Mouse (Mus musculus) liver, embryonic 13.5 days (tissue): ENCODE measurements at regions not wholly inside any gene's neighbourhood (a gene's known extent, or its start where the extent isn't known, plus 50 kb on each side); places are given as distances from the start of the nearest gene placed in this dataset.

Experiments used
- ATAC-seq: fragments of 200-750 bp; cut with Nextera tagmentation; 2 replicates; pipeline ENCODE4 v1.8.0; 2017; ENCODE audit warnings: low read depth, mild to moderate bottlenecking, moderate number of reproducible peaks, moderate library complexity
- DNase-seq: peaks from one replicate; pipeline ENCODE4 v3.0.0; 2022
- H3K27ac ChIP-seq: fragments of 300-500 bp; sonication (generic); 2 replicates; pipeline ENCODE4 v1.5.1; 2015; ENCODE audit warnings: moderate library complexity, mild to moderate bottlenecking, inconsistent platforms
- H3K27me3 ChIP-seq: fragments of 300-500 bp; sonication (generic); 2 replicates; pipeline ENCODE4 v1.6.1; 2015; ENCODE audit warnings: mild to moderate bottlenecking, inconsistent platforms
- H3K36me3 ChIP-seq: fragments of 300-500 bp; sonication (generic); 2 replicates; pipeline ENCODE4 v1.6.1; 2015; ENCODE audit warnings: mild to moderate bottlenecking, inconsistent platforms
- H3K4me1 ChIP-seq: fragments of 300-500 bp; sonication (generic); replicated peaks from 2 replicates; pipeline ENCODE4 v1.6.1; 2015; ENCODE audit warnings: inconsistent platforms
- H3K4me2 ChIP-seq: fragments of 300-500 bp; sonication (generic); 2 replicates; pipeline ENCODE4 v1.6.1; 2015; ENCODE audit warnings: inconsistent platforms, mild to moderate bottlenecking, moderate library complexity
- H3K4me3 ChIP-seq: fragments of 300-500 bp; sonication (generic); replicated peaks from 2 replicates; pipeline ENCODE4 v1.5.1; 2015; ENCODE audit warnings: mild to moderate bottlenecking, inconsistent platforms
- H3K9ac ChIP-seq: fragments of 300-500 bp; sonication (generic); 2 replicates; pipeline ENCODE4 v1.6.1; 2015; ENCODE audit warnings: mild to moderate bottlenecking, inconsistent platforms
- H3K9me3 ChIP-seq: fragments of 300-500 bp; sonication (generic); replicated peaks from 2 replicates; pipeline ENCODE4 v1.6.1; 2016; ENCODE audit warnings: inconsistent platforms
- WGBS: fragments of 180-500 bp; shearing (Covaris S2); methylation state at CpG from one replicate; pipeline ENCODE4 v1.1.7; 2015; ENCODE audit not compliant: insufficient replicate concordance; 5-methylcytosine and 5-hydroxymethylcytosine counted together

GRCm38 (mm10) chr3:21806494-21807157, 269.8 kb upstream of the Tbl1xr1 start:
- Histone ChIP-seq H3K9me3 (no peaks in the 10 kb centered on the region), H3K36me3 (no peaks in the 10 kb centered on the region), H3K4me2 (no peak overlapping the region), H3K4me3 (no peak overlapping the region), H3K27me3 (no peaks in the 10 kb centered on the region), H3K9ac (no peak overlapping the region), H3K4me1 (no peaks in the 10 kb centered on the region), H3K27ac (no peak overlapping the region)
- WGBS = 41% methylated on average over 2 of the region's 2 CpGs
- ATAC-seq = no peak
- no peak for DNase-seq

- Histone ChIP-seq H3K4me3 (no peak overlapping the region), H3K36me3 (no peaks in the 10 kb centered on the region), H3K9ac (no peak overlapping the region), H3K4me2 (no peak overlapping the region), H3K27me3 (no peaks in the 10 kb centered on the region), H3K9me3 (no peaks in the 10 kb centered on the region), H3K4me1 (no peaks in the 10 kb centered on the region), H3K27ac (no peak overlapping the region)
- DNase-seq (no peak), ATAC-seq (no peak)
- WGBS = 25% methylated on average over 2 of the region's 2 CpGs
Observed at GRCm38 (mm10) chr3:21808539-21808938, 267.9 kb upstream of the Tbl1xr1 start.

GRCm38 (mm10) chr3:21809769-21810470, 266.5 kb upstream of the Tbl1xr1 start:
- Histone ChIP-seq H3K9ac (no peak overlapping the region), H3K4me1 (no peaks in the 10 kb centered on the region), H3K9me3 (no peaks in the 10 kb centered on the region), H3K4me3 (no peak overlapping the region), H3K27ac (no peak overlapping the region), H3K4me2 (no peak overlapping the region), H3K27me3 (no peaks in the 10 kb centered on the region), H3K36me3 (no peaks in the 10 kb centered on the region)
- 33% methylated on average over 2 of the region's 2 CpGs for WGBS
- no peak for DNase-seq
- ATAC-seq = no peak

- no peak overlapping the region for H3K27ac ChIP-seq
- no peaks in the 10 kb centered on the region for H3K4me1 ChIP-seq
- WGBS = 65% methylated on average over 1 of the region's 1 CpGs
- H3K9me3 ChIP-seq = no peaks in the 10 kb centered on the region
- H3K9ac ChIP-seq = no peak overlapping the region
- no peak overlapping the region for H3K4me2 ChIP-seq
- ATAC-seq = no peak
- H3K4me3 ChIP-seq = no peak overlapping the region
- no peaks in the 10 kb centered on the region for H3K36me3 ChIP-seq
- no peak for DNase-seq
- no peaks in the 10 kb centered on the region for H3K27me3 ChIP-seq
Observed at GRCm38 (mm10) chr3:21813401-21813800, 263.1 kb upstream of the Tbl1xr1 start.

GRCm38 (mm10) chr3:21816968-21817858, 259.2 kb upstream of the Tbl1xr1 start:
- Histone ChIP-seq H3K36me3 (no peaks in the 10 kb centered on the region), H3K4me1 (no peaks in the 10 kb centered on the region), H3K9me3 (no peaks in the 10 kb centered on the region), H3K27me3 (no peaks in the 10 kb centered on the region), H3K4me3 (no peak overlapping the region), H3K27ac (no peak overlapping the region), H3K9ac (no peak overlapping the region), H3K4me2 (no peak overlapping the region)
- DNase-seq = no peak
- ATAC-seq = no peak
- WGBS = 62% methylated on average over 4 of the region's 4 CpGs

GRCm38 (mm10) chr3:21819030-21819429, 257.4 kb upstream of the Tbl1xr1 start:
- 57% methylated on average over 4 of the region's 4 CpGs for WGBS
- Histone ChIP-seq H3K27me3 (no peaks in the 10 kb centered on the region), H3K9me3 (no peaks in the 10 kb centered on the region), H3K4me2 (no peak overlapping the region), H3K27ac (no peak overlapping the region), H3K4me3 (no peak overlapping the region), H3K4me1 (no peaks in the 10 kb centered on the region), H3K9ac (no peak overlapping the region), H3K36me3 (no peaks in the 10 kb centered on the region)
- ATAC-seq (no peak), DNase-seq (no peak)

GRCm38 (mm10) chr3:21820051-21820598, 256.3 kb upstream of the Tbl1xr1 start:
- no peak for ATAC-seq
- no peaks in the 10 kb centered on the region for H3K36me3 ChIP-seq
- no peaks in the 10 kb centered on the region for H3K4me1 ChIP-seq
- H3K9ac ChIP-seq = no peak overlapping the region
- no peak overlapping the region for H3K4me3 ChIP-seq
- 63% methylated on average over 3 of the region's 3 CpGs for WGBS
- DNase-seq = no peak
- H3K4me2 ChIP-seq = no peak overlapping the region
- no peaks in the 10 kb centered on the region for H3K27me3 ChIP-seq
- no peak overlapping the region for H3K27ac ChIP-seq
- no peaks in the 10 kb centered on the region for H3K9me3 ChIP-seq

GRCm38 (mm10) chr3:21822675-21823074, 253.8 kb upstream of the Tbl1xr1 start:
- Histone ChIP-seq H3K4me3 (no peak overlapping the region), H3K9me3 (no peaks in the 10 kb centered on the region), H3K36me3 (no peaks in the 10 kb centered on the region), H3K27me3 (no peaks in the 10 kb centered on the region), H3K4me1 (no peaks in the 10 kb centered on the region), H3K9ac (no peak overlapping the region), H3K27ac (no peak overlapping the region), H3K4me2 (no peak overlapping the region)
- no peak for DNase-seq
- no peak for ATAC-seq
- WGBS = 60% methylated on average over 4 of the region's 4 CpGs

- Histone ChIP-seq H3K27ac (no peak overlapping the region), H3K9ac (no peak overlapping the region), H3K9me3 (no peaks in the 10 kb centered on the region), H3K4me3 (no peak overlapping the region), H3K36me3 (no peaks in the 10 kb centered on the region), H3K4me2 (no peak overlapping the region), H3K27me3 (no peaks in the 10 kb centered on the region), H3K4me1 (no peaks in the 10 kb centered on the region)
- no peak for DNase-seq
- no peak for ATAC-seq
- 63% methylated on average over 4 of the region's 4 CpGs for WGBS
Observed at GRCm38 (mm10) chr3:21823331-21823730, 253.1 kb upstream of the Tbl1xr1 start.

GRCm38 (mm10) chr3:21824101-21824880, 252.2 kb upstream of the Tbl1xr1 start:
- H3K36me3 ChIP-seq = no peaks in the 10 kb centered on the region
- ATAC-seq (no peak), DNase-seq (no peak)
- WGBS = 61% methylated on average over 8 of the region's 8 CpGs
- H3K4me2 ChIP-seq = no peak overlapping the region
- no peaks in the 10 kb centered on the region for H3K4me1 ChIP-seq
- H3K4me3 ChIP-seq = no peak overlapping the region
- no peak overlapping the region for H3K27ac ChIP-seq
- H3K9me3 ChIP-seq = no peaks in the 10 kb centered on the region
- no peaks in the 10 kb centered on the region for H3K27me3 ChIP-seq
- no peak overlapping the region for H3K9ac ChIP-seq
